8 mouse cellular contexts compared by ENCODE assay signal in the genomic region with DNA sequence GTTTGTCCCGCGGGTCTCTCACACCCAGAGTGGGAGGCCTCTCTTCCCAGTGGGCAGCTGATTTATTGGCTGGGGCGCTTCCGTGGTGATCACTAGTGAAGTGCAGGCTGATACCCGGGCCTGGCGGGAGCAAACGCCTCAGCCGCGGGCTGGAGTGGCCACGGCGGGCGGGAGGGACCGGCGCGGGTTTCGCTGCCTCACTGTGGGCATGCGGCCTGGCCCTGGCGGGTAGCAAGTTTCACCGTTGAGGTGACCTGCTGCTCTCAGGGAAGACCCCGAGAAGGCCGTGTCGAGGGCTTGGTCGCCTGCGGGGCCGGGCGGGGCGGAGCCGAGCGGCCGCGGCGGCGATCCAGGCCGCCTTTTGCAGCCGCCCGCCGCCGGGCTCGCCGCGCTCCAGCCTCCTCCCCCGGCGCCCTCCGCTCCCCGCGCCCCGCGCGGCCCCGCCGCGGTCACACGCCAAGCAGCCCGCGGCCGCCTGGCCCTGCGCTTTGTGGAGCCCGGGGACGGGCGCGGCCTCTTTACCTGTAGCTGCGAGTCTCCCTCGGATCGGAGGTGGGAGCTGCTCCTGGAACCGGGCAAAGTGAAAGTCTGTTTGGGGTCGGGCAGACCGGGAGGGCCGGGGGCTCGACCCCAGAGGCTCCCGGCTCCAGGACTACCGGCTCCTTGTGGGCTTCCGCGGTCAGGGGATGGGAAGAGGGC.
DNase-seq lines count a peak whose midpoint lies in the region; ATAC-seq and TF ChIP-seq lines count a peak whose summit lies in the region.

No protein-coding gene starts in this region.

- under 1% methylated on average over 72 of the region's 73 CpGs for WGBS in cerebellum, adult 2 months
- WGBS in forebrain, embryonic 16.5 days = under 1% methylated on average over 52 of the region's 73 CpGs
- 2% methylated on average over 50 of the region's 73 CpGs for WGBS in lung, postnatal 0 days

- no peaks in the 10 kb centered on the region for H3K9me3 ChIP-seq in MEL (replicated peaks; ENCODE audit: insufficient read depth, low read length)
- H3K9me3 ChIP-seq in forebrain, embryonic 16.5 days (ENCODE audit: control insufficient read depth, low read length) = no peaks in the 10 kb centered on the region
- no peaks in the 10 kb centered on the region for H3K9me3 ChIP-seq in lung, postnatal 0 days (ENCODE audit: low read length)

- peak overlapping the region; percentile 92 for H3K4me2 ChIP-seq in forebrain, embryonic 16.5 days (ENCODE audit: low read length)
- H3K4me2 ChIP-seq in lung, postnatal 0 days (replicated peaks; ENCODE audit: low read depth, low read length) = peak overlapping the region; percentile 75

- no peaks in the 10 kb centered on the region; the same call in 1 of the 2 replicates for H3K79me2 ChIP-seq in MEL (ENCODE audit: control insufficient read depth, insufficient read depth, low read length, poor library complexity)

- H3K27ac ChIP-seq in MEL (ENCODE audit: control insufficient read depth, low read depth, low read length) = peak overlapping the region; percentile 61
- H3K27ac ChIP-seq in cerebellum, adult 2 months (ENCODE audit: insufficient read depth, low read length) = peak overlapping the region; percentile 98
- H3K27ac ChIP-seq in forebrain, embryonic 16.5 days (ENCODE audit: low read length) = peak overlapping the region; percentile 82
- peak overlapping the region; percentile 95 for H3K27ac ChIP-seq in lung, postnatal 0 days (ENCODE audit: low read length)

- no peak for TF ChIP-seq CTCF in MEL (IDR thresholded peaks at IDR 0.05 in 2 of 3, conservative IDR thresholded peaks at IDR 0.05 in 1 of 3; ENCODE audit: control insufficient read depth in 1 of 3, insufficient read depth in 1 of 3, low read depth in 2 of 3, low read length in 3 of 3, poor library complexity in 1 of 3, severe bottlenecking in 1 of 3)
- TF ChIP-seq CTCF in cerebellum, adult 2 months (IDR thresholded peaks at IDR 0.05; ENCODE audit: borderline replicate concordance, insufficient read depth, low read depth, low read length) = no peak
- TF ChIP-seq CTCF in lung, postnatal 0 days (IDR thresholded peaks at IDR 0.05) = no peak

- H3K4me3 ChIP-seq in MEL (ENCODE audit: control insufficient read depth in 1 of 2, insufficient read depth in 1 of 2, low read depth in 2 of 2, low read length in 2 of 2) = peak overlapping the region; percentile 70 to 76
- H3K4me3 ChIP-seq in cerebellum, adult 2 months (replicated peaks; ENCODE audit: insufficient read depth, low read depth, low read length) = peak overlapping the region; percentile 94
- H3K4me3 ChIP-seq in forebrain, embryonic 16.5 days (replicated peaks; ENCODE audit: low read length) = peak overlapping the region; percentile 87
- peak overlapping the region; percentile 85 for H3K4me3 ChIP-seq in lung, postnatal 0 days (ENCODE audit: low read depth, low read length)

- ATAC-seq in forebrain, embryonic 16.5 days = peak; percentile 92
- peak; percentile 93 for ATAC-seq in lung, postnatal 0 days

- TF ChIP-seq POLR2A in MEL (IDR thresholded peaks at IDR 0.05; ENCODE audit: control insufficient read depth in 1 of 2, insufficient read depth in 1 of 2, low read depth in 1 of 2, low read length in 2 of 2, poor library complexity in 1 of 2) = 0 out of 4 replicates have a peak, but pooled peaks of 1 of the 2 experiments have one; percentile 26
- peak; percentile 43; the same call in 1 of the 2 replicates for TF ChIP-seq POLR2A in cerebellum, adult 2 months (IDR thresholded peaks at IDR 0.05; ENCODE audit: borderline replicate concordance, insufficient read depth, low read length)

- H3K27me3 ChIP-seq in MEL (ENCODE audit: control insufficient read depth in 1 of 2, insufficient read depth in 2 of 2, low read length in 2 of 2) = no peaks in the 10 kb centered on the region
- no peaks in the 10 kb centered on the region for H3K27me3 ChIP-seq in cerebellum, adult 2 months (ENCODE audit: control insufficient read depth, insufficient read depth, low read length)
- H3K27me3 ChIP-seq in forebrain, embryonic 16.5 days (replicated peaks; ENCODE audit: control insufficient read depth, insufficient read depth, low read length) = no peaks in the 10 kb centered on the region
- no peaks in the 10 kb centered on the region for H3K27me3 ChIP-seq in lung, postnatal 0 days (replicated peaks; ENCODE audit: insufficient read depth, low read length)

- H3K4me1 ChIP-seq in MEL (ENCODE audit: control insufficient read depth in 1 of 2, insufficient read depth in 2 of 2, low read length in 2 of 2) = peaks cover 5 to 33% of the 10 kb centered on the region in 2 experiments
- peaks cover 16% of the 10 kb centered on the region for H3K4me1 ChIP-seq in cerebellum, adult 2 months (ENCODE audit: control insufficient read depth, insufficient read depth, low read length)
- peaks cover 22% of the 10 kb centered on the region for H3K4me1 ChIP-seq in forebrain, embryonic 16.5 days (replicated peaks; ENCODE audit: control insufficient read depth, insufficient read depth, low read length)
- peaks cover 16% of the 10 kb centered on the region; the same call in 1 of the 2 replicates for H3K4me1 ChIP-seq in lung, postnatal 0 days (ENCODE audit: insufficient read depth, low read depth, low read length)

- intact Hi-C loops in heart, postnatal 25 days (cut with DNase I) = loop anchor here (2.0 to 5.0 kb wide), 3 partner anchors 38 to 198 kb away; no protein-coding TSS in a partner anchor

- H3K36me3 ChIP-seq in MEL (ENCODE audit: control insufficient read depth in 1 of 2, insufficient read depth in 2 of 2, low read length in 2 of 2) = peaks cover 0 to 36% of the 10 kb centered on the region in 2 experiments; a peak in 2 of 4 replicates
- no peaks in the 10 kb centered on the region for H3K36me3 ChIP-seq in forebrain, embryonic 16.5 days (ENCODE audit: control insufficient read depth, insufficient read depth)
- no peaks in the 10 kb centered on the region for H3K36me3 ChIP-seq in lung, postnatal 0 days (ENCODE audit: insufficient read depth, low read length)

- peak overlapping the region; percentile 79 for H3K9ac ChIP-seq in MEL (ENCODE audit: control insufficient read depth, low read depth, low read length, poor library complexity, severe bottlenecking)
- peak overlapping the region; percentile 91 for H3K9ac ChIP-seq in forebrain, embryonic 16.5 days (replicated peaks; ENCODE audit: low read depth, low read length)
- peak overlapping the region; percentile 82 for H3K9ac ChIP-seq in lung, postnatal 0 days (replicated peaks; ENCODE audit: low read depth)

- no peak for TF ChIP-seq RAD21 in MEL (IDR thresholded peaks at IDR 0.05; ENCODE audit: low read depth, low read length)

- TF ChIP-seq EP300 in MEL (IDR thresholded peaks at IDR 0.05; ENCODE audit: low read depth in 1 of 2, low read length in 2 of 2) = no peak
- TF ChIP-seq EP300 in lung, postnatal 0 days (IDR thresholded peaks at IDR 0.05) = no peak

- DNase-seq in MEL (ENCODE audit: low read depth, low spot score) = peak; percentile 49
- DNase-seq in cerebellum, adult 2 months = peak; percentile 83 to 87
- DNase-seq in heart, postnatal 25 days (ENCODE audit: low spot score) = peak; percentile 73
- peak; percentile 61 for DNase-seq in layer of hippocampus, adult 9-11 months
- DNase-seq in lung, postnatal 0 days (ENCODE audit: low spot score) = peak; percentile 84
- DNase-seq in ovary, postnatal 14 days (ENCODE audit: low spot score) = peak; percentile 63
- peak; percentile 46 for DNase-seq in thymus, postnatal 0 days (ENCODE audit: low spot score)

TF ChIP-seq in MEL, 35 proteins besides CTCF, POLR2A, EP300 and RAD21:
- TF ChIP-seq ZMIZ1 (IDR thresholded peaks at IDR 0.05; ENCODE audit: low read depth, low read length) (no peak), KAT2A (conservative IDR thresholded peaks at IDR 0.05; ENCODE audit: low read depth, low read length) (no peak), NRF1 (IDR thresholded peaks at IDR 0.05; ENCODE audit: insufficient read depth, low read depth, low read length, poor library complexity, severe bottlenecking) (no peak), TAL1 (IDR thresholded peaks at IDR 0.05; ENCODE audit: low read length) (no peak), E2F4 (IDR thresholded peaks at IDR 0.05; ENCODE audit: borderline replicate concordance, low read depth, low read length) (no peak), GABPA (IDR thresholded peaks at IDR 0.05; ENCODE audit: low read depth, low read length) (no peak), MAX (IDR thresholded peaks at IDR 0.05; ENCODE audit: low read length) (no peak)

Comparison
In these comparisons a context has a peak if more than half of its experiments do, and no peak if none do; other contexts are left out.
1. Peak in every context shown above with its lines: DNase-seq, ATAC-seq, H3K4me3 ChIP-seq and H3K27ac ChIP-seq.